Mouse (Mus musculus) cerebellum, postnatal 36 days (tissue): ENCODE measurements around the gene Maml3.
A peak's percentile ranks its signal among the peaks of the same experiment; 100 is the strongest.

Source experiments
- DNase-seq, 2 experiments: peaks; one replicate each; pipeline ENCODE4 v3.0.0; 2021 to 2022; ENCODE audit warnings: mixed read lengths in 2 of 2

Gene Maml3

GRCm38 (mm10) chr3:51700123-51700522 lies 404.8 kb downstream of the Maml3 start:
- DNase-seq: no peak

- DNase-seq: no peak
Observed at GRCm38 (mm10) chr3:51697931-51698330, 406.9 kb downstream of the Maml3 start.

GRCm38 (mm10) chr3:51695713-51696112 lies 409.2 kb downstream of the Maml3 start:
- no peak for DNase-seq

- no peak for DNase-seq
Observed at GRCm38 (mm10) chr3:51694576-51694975, 410.3 kb downstream of the Maml3 start.

GRCm38 (mm10) chr3:51693196-51693595 lies 411.7 kb downstream of the Maml3 start:
- DNase-seq: no peak

- DNase-seq: no peak
Observed at GRCm38 (mm10) chr3:51688725-51689124, 416.2 kb downstream of the Maml3 start.

GRCm38 (mm10) chr3:51686791-51687190 lies 418.1 kb downstream of the Maml3 start:
- DNase-seq: no peak

GRCm38 (mm10) chr3:51686316-51686715 lies 418.6 kb downstream of the Maml3 start:
- no peak for DNase-seq

- DNase-seq: no peak
Observed at GRCm38 (mm10) chr3:51685539-51685938, 419.3 kb downstream of the Maml3 start.

GRCm38 (mm10) chr3:51674963-51675362 lies 429.9 kb downstream of the Maml3 start:
- DNase-seq: no peak

GRCm38 (mm10) chr3:51673408-51674086 lies 431.3 kb downstream of the Maml3 start:
- DNase-seq: peak; percentile 49 to 51

- no peak for DNase-seq
Observed at GRCm38 (mm10) chr3:51672631-51673030, 432.2 kb downstream of the Maml3 start.

GRCm38 (mm10) chr3:51671071-51671469 lies 433.8 kb downstream of the Maml3 start:
- no peak for DNase-seq

GRCm38 (mm10) chr3:51670414-51671070 lies 434.3 kb downstream of the Maml3 start:
- no peak for DNase-seq

- DNase-seq: no peak
Observed at GRCm38 (mm10) chr3:51668607-51669006, 436.3 kb downstream of the Maml3 start.

GRCm38 (mm10) chr3:51662557-51662956 lies 442.3 kb downstream of the Maml3 start:
- no peak for DNase-seq

- no peak for DNase-seq
Observed at GRCm38 (mm10) chr3:51661880-51662550, 442.9 kb downstream of the Maml3 start.

GRCm38 (mm10) chr3:51661376-51661775 lies 443.5 kb downstream of the Maml3 start:
- no peak for DNase-seq

- DNase-seq: no peak
Observed at GRCm38 (mm10) chr3:51660821-51661276, 444.0 kb downstream of the Maml3 start.

GRCm38 (mm10) chr3:51660060-51660459 lies 444.8 kb downstream of the Maml3 start, which contains the start of gene Mgst2:
Mgst2 (plus strand) TSS chr3:51660360.
- DNase-seq: no peak

GRCm38 (mm10) chr3:51659415-51659814 lies 445.5 kb downstream of the Maml3 start:
- DNase-seq: no peak

- DNase-seq: no peak
Observed at GRCm38 (mm10) chr3:51654303-51655055, 450.4 kb downstream of the Maml3 start.

- DNase-seq: peak in 1 of 2 experiments; percentile 19
Observed at GRCm38 (mm10) chr3:51652701-51653100, 452.2 kb downstream of the Maml3 start.
